Mouse (Mus musculus) heart, postnatal 14 days (tissue): ENCODE data around the gene Sprtn. TPM values are rescaled to one million over a fixed set of nuclear protein-coding genes. Genes with fewer than 3 reads are reported as not detected.
A peak's percentile ranks its signal among the peaks of the same experiment; 100 is the strongest.

Experiments
- DNase-seq, 2 experiments: peaks; one replicate each; pipeline ENCODE4 v3.0.0; 2021 to 2022
- intact Hi-C: fragments of 180-260 bp; cut with DNase I; formaldehyde crosslinking; loops from one replicate; pipeline ENCODE4 v1.15.1; 2025
- total RNA-seq, 2 experiments: library from RNA; stranded (reverse); gene quantifications; 2 replicates each; pipeline ENCODE4 v1.2.3; 2021

The Sprtn gene
- total RNA-seq, 2 experiments from 2014 or later = 14.2 to 15.1 TPM

DNA sequence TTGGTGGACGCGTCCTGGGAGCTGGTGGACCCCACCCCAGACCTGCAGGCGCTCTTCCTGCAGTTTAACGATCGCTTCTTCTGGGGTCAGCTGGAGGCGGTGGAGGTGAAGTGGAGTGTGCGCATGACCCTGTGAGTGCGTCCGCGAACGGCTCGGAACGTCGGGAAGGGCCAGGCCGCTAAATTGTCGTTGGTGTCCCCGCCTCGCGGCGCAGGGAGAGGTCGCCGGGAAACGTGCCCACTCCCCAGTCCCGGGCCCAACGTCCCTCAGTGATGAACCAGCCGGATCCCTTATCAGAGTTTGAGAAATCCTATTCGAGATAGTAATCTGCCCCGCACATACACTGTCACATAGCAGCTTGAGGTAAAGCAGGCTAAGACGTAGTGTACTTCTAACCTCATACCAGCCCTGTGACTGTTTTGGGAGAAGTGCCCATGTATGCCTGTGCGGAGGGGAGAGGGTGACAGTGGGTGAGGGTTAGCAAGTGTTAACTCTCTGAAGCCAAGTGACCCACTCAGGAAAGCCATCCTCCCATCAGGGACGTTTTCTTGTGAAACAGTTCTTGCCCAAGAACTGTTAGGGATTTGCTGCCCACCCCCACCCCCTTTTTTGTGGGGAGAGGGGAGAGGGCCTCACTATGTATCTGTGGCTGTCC lies 692 bp downstream of the Sprtn start:
- DNase-seq = no peak
- intact Hi-C loops = loop anchor here (5.0 kb wide), 1 partner anchor 114 kb away; the partner anchor contains the start of gene Tsnax

DNA sequence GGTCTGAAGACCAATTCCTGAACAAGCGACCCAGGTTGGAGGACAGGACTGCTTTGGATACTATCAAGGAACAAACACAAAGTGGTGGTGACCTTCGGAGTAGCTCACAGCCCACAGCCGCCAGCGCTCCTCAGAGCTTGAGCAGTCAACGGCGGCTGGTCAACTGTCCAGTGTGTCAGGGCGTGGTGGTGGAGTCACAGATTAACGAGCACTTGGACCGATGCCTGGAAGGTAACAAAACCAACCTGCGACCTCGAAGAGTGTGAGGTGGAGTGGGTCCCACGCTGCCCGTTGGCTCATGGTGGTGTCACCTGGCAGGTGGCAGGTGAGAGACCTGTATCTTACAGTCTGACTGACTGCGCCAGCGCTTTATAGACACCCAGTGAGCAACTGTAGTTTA lies 5.5 kb downstream of the Sprtn start:
- no peak for DNase-seq
- intact Hi-C loops = no loop called here

DNA sequence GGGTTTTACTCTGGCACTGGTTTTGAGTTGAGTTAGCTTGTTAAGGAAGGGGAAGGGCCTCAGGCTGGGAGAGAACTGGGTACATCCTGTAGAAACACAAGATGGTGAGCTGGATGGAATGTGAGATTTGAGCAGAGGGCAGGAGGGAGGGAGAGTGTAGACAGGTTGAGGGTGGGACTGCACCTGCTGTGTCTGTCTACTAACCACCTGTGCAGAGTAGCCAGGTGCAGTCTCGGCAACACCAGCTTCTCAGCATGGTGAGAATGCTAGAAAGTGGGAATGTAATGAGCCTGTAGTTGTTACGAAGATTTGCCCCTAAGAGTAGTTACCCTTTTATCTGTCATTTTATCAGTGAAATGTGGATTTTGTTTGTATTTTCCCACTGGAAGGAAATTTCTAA lies 7.8 kb downstream of the Sprtn start:
- intact Hi-C loops = no loop called here
- DNase-seq = no peak

- peak in 1 of 2 experiments; percentile 62 for DNase-seq
- intact Hi-C loops = no loop called here
Measured at GRCm38 (mm10) chr8:124909936-124910335, 12.2 kb downstream of the Sprtn start.

DNA sequence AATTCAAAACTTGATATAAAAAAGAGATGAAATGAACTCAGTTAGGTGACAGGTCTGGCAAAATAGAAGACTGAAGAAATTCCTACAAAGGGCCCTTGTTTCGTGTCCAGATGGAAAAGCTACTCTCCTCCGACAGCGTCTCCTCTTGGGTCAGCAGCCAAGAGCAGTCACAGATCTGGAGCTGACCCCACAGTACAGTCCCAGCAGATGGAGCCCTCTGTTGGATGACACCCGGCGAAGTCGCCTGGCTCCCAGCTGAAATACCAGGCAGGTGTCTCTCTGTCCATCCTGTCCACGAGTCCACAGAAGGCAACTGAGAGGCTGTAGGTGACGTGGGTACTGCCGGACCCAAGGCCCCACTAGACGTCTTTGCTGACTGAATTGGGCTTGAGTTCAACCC lies 12.7 kb downstream of the Sprtn start:
- DNase-seq = peak in 1 of 2 experiments; percentile 66
- intact Hi-C loops = no loop called here

DNA sequence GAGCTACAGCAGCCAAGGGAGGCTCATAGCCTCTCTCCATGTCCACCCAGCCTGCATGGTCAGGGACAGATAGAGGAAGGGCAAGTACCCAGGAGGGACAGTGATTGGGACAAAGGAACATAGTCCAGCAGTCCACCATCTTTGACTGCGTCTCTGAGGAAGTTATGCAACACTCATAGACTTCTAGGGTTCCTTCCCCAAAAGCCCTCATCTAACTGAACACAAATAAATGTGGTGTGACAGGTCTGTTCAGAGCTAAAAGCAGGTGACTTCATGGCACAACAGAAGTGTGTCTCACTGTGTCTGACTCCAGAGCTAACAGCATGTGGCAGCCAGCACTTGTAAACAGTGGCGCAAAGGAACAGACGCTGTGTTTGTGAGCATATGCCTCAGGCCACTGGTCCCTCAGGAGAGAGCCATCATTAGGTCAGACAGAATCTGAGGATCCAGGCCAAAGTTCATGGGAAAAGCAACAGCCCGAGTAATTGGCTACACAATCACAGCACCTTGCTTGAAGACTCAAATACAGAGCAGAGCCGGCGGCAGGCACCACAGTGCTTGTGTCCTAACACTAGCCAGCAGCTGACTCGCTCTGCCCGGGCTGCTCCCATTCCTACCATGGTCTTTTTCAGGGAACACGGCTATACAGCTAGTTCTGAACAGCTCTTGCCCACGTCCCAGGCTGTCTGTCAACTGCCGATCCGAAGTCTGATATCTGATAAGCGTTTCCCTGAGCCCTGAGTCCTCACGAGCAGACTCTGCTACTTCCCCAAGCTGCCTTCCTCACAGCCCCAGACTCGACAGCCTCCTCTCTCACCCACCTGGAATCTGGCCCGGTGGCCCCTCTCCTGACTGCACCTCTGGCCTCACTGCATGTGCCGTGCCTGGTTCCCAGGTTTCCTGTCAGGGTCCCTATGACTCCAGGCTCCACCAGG lies 14.5 kb downstream of the Sprtn start:
- intact Hi-C loops = no loop called here
- DNase-seq = no peak

DNA sequence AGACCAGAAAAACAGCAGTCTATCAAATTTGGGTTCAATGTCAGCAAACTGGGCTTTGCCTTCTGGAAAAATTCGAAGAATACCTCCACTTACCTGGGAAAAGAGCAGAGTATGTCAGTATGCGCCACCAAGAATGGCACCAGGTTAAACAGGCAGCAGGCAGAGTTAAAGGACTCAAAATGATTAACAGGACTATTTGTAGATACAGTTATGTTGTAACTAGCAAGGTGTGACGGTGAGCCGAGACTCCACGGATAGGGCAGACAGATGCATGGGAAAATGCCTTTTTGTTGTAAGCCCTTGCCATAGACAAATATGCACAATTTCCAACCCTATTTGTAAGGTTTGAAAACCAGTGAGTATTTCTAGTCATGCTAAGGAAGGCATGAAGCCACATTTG lies 16.4 kb downstream of the Sprtn start:
- no peak for DNase-seq
- intact Hi-C loops = no loop called here

DNA sequence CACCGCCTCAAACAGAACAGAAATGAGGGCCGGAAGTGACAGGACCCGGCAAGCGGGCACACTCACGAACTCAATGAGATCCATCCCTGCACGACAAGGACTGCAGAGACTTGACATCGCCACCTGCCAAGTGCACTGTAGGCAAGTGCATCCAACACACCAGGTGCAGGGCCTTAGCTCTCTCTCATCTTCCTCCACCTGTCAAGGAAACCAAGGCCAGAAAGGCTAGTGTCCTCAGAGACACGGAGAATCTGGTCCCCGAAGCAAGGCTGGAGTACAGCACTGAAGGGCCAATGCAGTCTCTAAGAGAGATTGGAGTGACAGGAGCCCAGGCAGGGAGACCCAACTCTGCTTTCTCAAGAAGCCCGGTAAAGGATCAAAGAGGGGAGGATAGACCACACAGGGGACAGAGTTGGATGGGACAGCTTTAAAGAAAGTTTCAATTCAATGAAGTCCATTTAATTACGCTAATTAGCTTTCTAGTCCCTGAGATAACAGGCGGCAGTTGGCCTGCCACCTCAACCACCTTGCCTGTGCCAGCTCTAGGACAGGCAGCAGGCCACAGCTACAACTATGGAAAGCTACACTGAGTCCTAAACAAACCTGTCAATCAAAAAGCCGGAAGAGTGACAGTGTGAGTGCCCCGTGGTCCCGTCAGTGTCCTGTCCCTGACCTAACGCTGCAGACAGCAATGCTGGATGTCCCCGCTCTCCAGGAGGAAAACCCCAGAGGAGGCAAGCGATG lies 20.2 kb downstream of the Sprtn start:
- intact Hi-C loops = no loop called here
- DNase-seq = no peak

- intact Hi-C loops = no loop called here
- peak; percentile 63 to 70 for DNase-seq
Measured at GRCm38 (mm10) chr8:124921369-124922279, 23.9 kb downstream of the Sprtn start.

- intact Hi-C loops = no loop called here
- DNase-seq = no peak
Measured at GRCm38 (mm10) chr8:124922490-124923089, 24.9 kb downstream of the Sprtn start.

- peak; percentile 45 to 46 for DNase-seq
- intact Hi-C loops = no loop called here
Measured at GRCm38 (mm10) chr8:124923971-124924652, 26.4 kb downstream of the Sprtn start.

GRCm38 (mm10) chr8:124925544-124926266 lies 28.0 kb downstream of the Sprtn start:
- intact Hi-C loops = loop anchor here (2.0 kb wide), 1 partner anchor 19 kb away; no protein-coding TSS in a partner anchor
- DNase-seq = no peak

GRCm38 (mm10) chr8:124926351-124926771 lies 28.7 kb downstream of the Sprtn start:
- DNase-seq = peak in 1 of 2 experiments; percentile 71
- intact Hi-C loops = loop anchor here (2.0 kb wide), 1 partner anchor 18 kb away; no protein-coding TSS in a partner anchor

GRCm38 (mm10) chr8:124929006-124929405 lies 31.3 kb downstream of the Sprtn start:
- intact Hi-C loops = no loop called here
- DNase-seq = no peak

GRCm38 (mm10) chr8:124930086-124930485 lies 32.4 kb downstream of the Sprtn start:
- intact Hi-C loops = no loop called here
- no peak for DNase-seq

DNA sequence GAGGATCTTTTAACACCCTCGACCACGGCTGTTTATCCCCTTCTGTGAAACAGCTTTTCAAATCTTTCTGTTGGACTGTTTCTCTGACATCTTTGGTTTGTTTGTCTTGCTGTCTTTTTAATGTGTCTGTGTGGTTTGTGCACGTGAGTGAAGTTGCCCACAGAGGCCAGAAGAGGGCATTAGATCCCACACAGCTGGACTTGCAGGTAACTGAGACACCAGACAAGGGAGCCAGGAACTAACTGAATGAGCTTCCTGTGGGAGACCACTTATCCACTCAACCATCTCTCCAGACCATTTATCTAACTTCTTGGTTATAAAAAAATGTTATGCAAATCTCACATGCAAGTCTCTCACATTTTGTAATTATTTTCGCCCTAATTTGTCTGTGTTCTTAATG lies 33.0 kb downstream of the Sprtn start:
- intact Hi-C loops = no loop called here
- DNase-seq = no peak

DNA sequence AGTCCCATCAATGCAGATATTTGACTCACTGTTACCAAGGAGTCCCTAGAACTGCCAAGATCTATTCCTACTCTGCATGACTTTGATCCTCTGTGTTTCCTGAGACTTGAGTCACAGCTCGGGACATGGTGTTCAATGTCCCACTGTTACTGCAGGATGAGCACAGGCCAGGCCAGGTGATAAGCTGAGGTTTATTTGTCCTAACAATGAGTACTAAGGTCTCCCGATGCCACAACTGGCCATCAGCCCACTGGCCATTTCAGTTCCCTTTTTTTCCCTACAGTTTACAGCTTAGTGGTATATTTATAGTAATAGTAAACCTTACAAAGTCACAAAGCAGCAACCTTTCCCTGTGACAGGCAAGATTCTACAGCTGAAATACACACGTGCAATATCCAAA lies 34.7 kb downstream of the Sprtn start:
- DNase-seq = no peak

GRCm38 (mm10) chr8:124935116-124935515 lies 37.4 kb downstream of the Sprtn start:
- DNase-seq = no peak
- intact Hi-C loops = no loop called here

More for the DNA sequence above, 34.7 kb downstream of the Sprtn start:
- intact Hi-C loops = no loop called here
